Mouse (Mus musculus) ES-Bruce4 (cell line): Measurements from ENCODE around the gene Magt1.

ENCODE experiments used
- CTCF ChIP-seq: IDR thresholded peaks from one replicate; pipeline ENCODE4 v1.8.1; 2011; ENCODE audit warnings: low read depth, low read length
- POLR2A ChIP-seq: IDR thresholded peaks from one replicate; pipeline ENCODE4 v1.8.1; 2011; ENCODE audit warnings: low read length; ENCODE audit not compliant: insufficient read depth

- TF ChIP-seq CTCF (peak; percentile 13), POLR2A (peak; percentile 13)
These were observed 54.6 kb downstream of the Magt1 start for GRCm38 (mm10) chrX:105957091-105957490.
